Mouse (Mus musculus) cerebellum, adult 11 months (tissue): ENCODE measurements around the gene Zfp3.
"Not testable (repeated sequence)": the region's sequence is repeated elsewhere in the genome, so short reads cannot be mapped to it uniquely, and the experiment has no call there.

Experiments used
- DNase-seq: peaks from one replicate; pipeline ENCODE4 v3.0.0; 2022

Zfp3 gene

DNA sequence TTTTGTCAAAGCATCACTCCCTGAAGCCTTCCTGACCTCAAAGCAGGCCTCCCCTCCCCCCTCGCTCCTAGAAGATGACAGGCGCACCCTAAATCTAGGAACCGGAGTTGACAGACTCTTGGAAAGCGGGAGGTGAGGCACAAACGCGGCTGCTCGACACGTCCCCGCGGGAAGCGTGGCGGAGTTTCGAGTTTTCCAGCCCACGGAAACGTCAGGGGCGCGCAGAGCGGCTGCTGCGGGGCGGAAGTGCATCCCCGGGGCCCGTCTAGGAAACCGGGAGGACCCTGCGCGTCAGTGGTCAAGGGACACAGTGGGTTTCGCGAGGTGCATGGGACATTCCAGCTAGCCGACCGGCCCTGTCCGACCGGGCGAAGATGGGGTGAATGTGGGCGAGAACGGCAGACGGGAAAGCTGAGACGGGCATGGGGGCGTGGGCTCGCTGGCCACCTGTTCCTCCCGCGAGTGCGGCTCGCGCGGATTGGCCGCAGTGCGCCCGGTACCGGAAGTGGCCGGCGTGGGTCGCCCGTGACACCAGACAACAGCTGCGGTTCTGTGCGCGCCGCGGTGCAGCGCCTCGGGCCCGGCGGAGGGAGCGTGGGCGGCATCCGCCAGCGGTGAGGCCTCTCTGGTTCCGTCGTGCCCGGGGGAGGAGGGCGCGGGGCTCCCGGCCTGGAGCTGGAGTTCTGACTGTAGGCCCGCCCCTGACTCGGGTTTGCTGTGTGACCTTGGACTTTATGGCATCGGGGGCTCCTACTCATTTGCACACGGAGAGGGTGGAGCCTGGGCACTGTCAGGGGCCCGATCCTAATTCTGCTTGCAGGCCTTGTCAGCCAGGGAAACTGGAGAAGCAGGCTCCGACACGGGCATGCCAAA, at the start of gene Zfp3:
Gene Zfp3, plus strand, starts transcription at position 274 of the 873 bp plus-strand sequence.
- peak; percentile 77 for DNase-seq

DNA sequence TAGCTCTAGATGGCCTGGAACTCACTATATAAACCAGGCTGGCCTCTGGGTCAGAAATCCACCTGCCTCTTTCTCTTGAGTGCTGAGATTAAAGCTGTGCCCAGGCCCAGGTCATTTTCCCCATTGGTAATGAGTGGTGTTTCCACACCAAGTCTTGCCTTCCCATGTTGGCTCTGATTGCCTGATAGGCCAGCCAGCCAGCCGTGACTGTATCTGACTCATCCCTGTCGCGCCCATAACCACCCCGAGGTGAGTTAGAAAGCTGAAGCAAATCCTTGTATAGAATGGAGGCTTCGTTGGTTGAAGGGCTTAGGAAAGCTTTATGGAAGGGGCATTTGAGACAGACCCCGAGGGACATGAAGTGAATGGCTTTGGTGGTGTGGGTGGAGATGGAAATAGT, 48.2 kb upstream of the Zfp3 start:
- DNase-seq, result no peak

DNA sequence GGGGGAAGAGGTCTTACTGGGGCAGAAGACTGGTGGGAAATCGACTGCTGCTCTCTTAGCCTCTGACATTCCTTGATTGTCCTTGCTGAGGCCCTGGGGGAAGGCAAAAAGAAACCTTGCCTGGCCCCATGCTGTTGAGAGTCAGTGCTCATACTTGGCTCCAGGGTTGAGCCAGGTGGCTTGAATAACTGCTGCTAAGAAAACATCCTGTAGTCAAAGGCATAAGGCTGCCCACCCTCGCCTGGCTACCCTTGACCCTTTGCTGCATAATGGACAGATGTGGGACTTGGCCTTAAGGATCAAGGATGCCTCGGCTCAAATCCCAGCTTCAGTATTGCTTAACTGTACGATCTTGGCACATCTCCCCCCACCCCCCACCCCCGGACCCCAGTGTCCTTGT, 45.5 kb upstream of the Zfp3 start:
- no peak for DNase-seq

DNA sequence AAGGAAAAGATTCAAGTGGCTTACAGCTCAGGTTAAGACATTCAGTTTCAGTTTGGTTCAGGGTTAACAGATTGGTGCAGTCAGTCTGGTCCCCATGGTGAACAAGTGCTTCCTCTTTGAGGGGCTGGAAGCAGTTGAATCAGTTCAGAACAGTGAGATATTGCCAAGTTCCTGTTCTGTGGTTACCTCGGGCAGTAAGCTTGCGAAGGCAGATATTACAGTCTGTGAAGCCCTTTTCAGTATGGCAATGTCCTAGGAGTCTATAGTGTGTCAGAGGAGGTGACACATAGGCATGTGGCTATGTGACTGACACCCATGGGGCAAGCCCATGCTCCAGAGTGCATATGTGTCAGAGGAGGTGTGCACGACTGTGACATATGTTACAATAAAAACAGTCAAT, 43.4 kb upstream of the Zfp3 start:
- no peak for DNase-seq

DNA sequence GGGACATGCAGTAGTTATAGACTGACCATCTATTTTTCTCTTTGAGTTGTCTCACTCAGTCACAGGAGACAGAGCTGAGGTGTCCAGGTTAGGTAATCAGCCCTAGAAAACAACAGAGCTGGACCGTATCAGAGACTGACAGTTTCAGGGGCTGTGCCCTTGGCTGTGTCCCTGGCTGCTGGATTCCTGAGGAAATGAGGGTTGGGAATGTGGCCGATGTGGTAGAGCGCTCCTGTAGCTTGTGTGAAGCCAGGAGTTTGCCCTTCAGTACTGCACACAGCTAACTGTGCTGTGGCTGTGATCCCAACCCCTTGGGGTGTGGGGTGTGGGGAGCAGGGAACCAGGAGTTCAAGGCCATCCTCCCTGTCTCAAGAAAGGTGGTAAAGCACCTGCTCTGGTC, 42.9 kb upstream of the Zfp3 start:
- no peak for DNase-seq

DNA sequence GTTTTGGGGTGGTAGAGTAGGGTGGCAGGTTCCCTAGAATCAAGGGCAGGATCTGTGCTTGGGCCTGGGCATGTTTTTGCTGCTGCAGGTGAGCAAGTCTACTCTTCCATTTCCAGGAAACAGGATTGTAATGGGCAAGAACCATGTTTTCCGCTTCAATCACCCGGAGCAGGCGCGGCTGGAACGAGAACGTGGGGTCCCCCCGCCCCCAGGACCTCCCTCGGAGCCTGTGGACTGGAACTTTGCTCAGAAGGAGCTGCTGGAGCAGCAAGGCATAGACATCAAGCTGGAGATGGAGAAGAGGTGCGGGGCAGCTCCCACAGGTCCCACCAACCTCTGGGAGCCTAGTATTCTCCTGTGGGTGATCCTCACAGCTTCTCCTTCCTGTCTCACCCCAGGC, 39.3 kb upstream of the Zfp3 start:
- DNase-seq, result no peak

DNA sequence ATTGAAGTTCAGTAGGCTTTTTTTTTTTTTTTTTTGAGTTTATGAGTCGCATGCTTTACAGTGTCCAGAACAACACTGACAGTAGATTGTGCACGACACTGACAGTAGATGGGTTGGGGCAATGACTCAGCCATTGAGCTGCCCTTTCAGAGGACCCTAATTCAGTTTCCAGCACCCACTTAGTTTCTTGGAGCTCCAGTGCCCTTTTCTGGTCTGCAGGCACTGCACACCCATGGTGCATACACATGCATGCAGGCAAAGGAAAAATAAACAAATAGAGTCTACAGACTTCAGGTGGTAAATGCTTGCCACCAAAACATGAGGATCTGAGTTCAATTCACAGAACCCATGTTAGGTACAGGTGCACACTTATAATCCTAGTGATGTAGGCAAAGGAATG, 37.4 kb upstream of the Zfp3 start:
- no peak for DNase-seq

DNA sequence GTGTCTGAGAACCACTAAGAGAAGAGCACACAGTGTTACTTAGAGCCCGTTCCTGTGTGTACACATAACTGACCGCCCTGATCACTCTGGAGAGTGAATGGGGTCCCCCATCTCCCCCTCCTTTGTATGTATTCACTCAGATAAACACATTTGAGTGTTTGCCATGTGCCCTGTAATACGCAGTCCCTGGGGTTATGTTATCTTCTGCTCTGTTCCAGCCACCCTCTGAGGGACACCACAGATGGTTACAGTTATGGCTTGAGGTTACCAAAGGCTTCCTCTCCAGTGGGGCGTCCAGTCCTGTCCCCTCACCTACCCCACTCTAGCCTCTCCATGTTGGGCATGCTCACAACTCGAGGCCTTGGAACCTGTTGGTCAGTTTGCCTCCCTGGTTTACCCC, 36.6 kb upstream of the Zfp3 start:
- DNase-seq, result no peak

DNA sequence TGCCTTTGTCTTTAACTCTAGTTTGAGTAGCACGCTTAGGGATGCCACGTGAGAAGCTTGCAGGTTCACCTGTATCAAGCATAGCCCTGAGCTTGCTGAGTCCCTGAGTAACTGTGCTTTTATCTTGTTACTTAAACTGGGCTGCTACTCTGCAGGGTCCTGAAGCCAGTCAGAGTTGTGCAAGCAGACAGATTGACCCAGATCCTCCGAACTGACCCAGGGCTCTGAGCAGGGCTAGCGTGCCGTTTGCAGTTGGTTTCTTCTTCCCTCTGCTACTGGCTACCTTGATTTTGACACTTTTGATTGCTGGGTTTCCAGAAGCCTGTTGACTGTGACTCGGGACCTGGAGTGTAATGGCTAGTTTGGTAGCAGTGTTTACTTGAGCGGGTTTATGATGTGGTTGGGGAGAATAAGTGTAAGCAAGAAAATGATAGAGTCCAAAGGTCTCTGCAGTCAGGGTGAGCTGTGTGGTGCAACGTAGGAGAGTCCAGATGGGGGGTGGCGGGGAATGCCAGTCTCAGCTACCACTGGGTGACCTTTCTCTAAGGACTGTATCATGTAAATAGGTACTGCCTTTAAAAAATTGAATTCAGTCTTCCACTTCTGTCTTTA, 33.5 kb upstream of the Zfp3 start:
- DNase-seq, result no peak

DNA sequence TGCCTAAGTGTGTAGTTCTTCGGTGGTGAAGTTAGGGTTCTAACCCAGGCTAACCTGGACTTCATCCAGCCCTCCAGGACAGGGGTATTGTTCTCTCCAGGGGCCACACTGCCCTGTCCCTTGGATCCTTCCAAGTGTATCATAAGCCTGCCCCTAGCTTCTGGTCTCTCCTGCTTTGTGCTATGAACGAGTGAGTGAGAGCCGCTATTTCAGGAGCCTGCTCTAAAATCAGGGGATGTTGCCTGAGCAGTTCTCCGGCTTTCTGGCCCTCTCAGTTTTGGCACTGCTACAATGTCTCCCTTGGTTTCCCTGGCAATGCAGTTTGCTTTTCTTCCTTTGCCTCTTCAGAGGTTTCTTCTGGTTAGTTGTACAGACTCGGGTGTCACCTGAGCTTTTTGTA, 32.8 kb upstream of the Zfp3 start:
- no peak for DNase-seq

DNA sequence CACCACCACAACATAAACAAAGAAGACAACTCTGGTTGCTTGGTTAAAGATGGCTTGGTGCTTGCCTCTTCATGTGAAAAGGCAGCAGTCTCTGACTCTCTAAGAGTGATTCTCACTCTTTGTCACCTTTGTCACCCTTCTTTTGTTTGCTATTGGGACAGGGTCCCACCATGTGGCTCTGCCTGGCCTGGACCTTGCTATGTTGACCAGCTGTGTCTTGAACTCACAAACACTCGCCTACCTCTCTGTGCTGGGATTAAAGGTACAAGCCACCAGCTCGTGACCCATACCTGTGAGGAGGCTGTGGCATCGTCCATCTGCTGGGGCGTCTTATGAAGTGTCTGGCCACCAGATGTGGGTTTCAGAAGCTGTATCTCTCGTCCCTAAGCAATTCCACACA, 30.8 kb upstream of the Zfp3 start:
- no peak for DNase-seq

DNA sequence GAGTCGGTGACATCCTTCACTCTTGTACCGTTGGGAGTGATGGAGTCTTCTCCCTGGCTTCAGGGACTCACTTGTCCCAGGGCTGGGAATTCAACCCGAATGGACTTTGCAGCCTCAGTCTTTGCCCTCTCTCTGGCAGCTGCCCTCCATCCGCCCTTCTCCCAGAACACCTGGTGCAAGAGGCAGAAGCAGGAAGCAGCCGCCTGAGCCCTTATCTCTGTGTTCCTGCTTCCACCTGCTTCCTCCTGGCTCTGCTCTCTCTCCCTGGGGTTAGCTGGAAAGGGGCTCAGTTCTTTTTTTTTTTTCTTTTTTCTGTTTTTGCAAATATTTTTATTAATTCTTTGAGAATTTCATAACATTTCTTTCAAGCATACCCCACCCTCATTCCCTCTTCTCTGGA, 26.3 kb upstream of the Zfp3 start:
- no peak for DNase-seq

DNA sequence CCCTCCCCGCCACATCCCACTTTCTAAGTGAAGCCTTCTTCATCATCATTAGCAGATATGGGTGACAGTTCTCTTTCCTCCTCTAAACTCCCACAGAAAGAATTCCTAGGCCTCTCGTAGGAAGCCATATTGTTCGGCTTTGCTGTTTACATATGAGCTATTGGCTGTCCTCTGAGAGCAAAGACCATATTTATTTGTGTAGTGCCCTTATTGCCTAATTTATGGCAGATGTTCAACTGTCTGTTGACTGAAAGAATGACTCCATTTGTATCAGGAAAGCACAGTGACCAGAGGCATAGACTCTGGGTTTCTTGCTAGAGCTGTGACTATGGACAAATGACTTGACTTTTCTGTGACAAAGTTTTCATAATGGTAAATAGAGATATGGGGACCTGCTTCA, 22.4 kb upstream of the Zfp3 start:
- no peak for DNase-seq

DNA sequence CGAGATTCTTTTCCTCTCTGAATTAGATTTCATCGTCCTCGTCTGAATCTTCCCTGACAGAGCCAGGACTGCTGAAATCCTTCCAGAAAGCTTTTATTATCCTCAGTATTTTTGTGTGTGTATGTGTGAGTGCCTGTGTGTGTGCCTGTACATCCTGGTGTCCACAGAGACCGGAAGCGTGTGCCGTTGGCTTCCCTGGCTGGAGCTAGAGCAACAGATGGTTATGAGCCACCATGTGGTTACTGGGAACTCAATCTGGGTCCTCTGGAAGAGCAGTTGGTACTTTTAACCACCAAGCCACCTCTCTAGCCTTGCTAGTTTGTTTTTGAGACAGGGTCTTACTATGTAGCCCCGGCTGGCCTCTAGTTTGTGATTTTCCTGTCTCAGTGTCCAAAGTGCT, 21.9 kb upstream of the Zfp3 start:
- no peak for DNase-seq

DNA sequence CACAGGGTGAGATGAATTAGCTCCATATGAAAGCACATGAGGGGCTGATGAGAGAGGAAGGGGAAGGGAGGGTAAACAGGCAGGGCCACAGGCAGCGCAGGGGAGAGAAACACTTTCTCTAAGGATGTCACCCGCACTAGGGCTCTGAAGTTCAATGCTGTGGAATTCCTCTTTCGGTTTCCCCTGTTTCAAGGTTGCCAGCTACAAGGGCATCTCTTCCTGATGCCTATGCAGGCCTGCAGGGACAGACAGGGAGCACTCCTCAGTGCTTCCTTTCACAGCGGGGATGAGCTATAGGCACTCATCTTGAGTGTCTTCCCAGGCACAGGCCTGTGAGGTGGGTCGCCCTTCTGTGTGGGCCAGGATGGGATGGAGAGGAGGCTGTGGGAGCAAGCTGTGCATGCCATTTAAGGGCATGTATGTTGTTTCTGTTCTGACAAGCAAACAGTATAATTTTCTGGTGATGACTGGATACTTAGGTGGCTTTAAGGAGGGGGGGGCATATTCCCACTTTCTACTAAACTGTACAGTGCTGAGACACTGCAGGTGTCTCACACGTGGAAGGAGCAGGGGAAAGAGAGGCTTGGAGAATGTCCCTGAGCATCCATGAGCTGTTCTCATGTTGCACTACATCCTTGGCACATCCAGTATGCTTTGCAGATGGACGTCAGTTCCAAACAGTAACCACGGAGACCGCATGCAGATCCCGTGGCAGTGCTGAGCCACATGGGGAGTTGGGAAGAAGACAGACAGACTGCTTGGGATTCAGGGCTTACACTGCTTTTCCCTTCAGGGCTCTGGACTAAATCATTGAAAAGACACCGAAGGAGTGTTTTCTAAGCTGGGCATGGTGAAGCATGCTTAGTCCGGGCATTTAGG, 21.2 kb upstream of the Zfp3 start:
- DNase-seq, result no peak

DNA sequence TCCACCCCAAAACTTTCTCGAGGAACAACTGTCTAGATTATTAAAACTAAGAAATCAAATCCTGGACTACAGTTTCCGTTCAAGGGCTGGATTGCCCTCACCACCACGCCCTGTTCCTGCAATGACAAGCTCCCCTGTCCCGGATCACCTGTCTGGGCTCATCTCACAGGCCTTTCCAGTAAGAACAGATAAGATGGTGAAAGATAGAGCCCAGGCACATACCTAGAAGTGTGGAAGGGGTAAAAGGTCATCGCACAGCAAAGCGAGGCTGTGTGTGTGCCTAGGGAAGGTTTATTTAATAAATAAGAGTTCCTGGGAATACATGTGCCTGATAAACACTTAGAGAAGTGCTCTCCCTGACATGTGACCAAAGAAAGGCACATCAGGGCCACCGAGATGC, 18.4 kb upstream of the Zfp3 start:
- no peak for DNase-seq

DNA sequence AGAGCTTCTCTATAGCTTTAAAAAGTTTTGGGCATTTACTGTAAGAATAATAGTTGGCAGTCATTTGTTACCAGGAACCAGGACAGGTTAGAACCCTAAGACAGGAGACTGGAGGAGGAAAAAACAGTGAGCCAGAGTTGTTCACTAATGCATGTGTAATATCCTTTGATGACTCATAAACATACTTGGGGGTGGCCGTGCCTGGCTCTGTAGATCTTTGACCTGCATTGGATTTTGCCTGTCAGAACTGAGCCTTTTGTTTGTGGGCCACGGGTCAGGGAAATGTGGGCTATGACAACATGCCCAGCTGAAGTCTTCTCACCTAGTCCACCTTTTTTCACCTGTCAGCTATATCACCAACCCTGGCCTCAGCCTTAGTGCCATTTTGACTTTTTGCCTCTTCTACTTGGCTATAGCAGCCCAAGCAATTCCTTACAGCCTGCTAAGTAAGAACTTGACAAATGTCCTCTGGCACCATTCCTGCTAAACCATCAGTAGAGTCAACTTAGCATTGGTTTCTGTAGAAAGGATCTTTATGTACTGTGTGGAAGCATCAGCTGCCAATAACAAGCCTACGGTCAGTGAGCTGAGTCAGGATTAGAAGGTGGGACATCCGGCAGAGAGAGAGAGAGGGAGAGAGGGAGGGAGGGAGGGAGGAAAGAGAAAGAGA, 16.0 kb upstream of the Zfp3 start:
- no peak for DNase-seq

DNA sequence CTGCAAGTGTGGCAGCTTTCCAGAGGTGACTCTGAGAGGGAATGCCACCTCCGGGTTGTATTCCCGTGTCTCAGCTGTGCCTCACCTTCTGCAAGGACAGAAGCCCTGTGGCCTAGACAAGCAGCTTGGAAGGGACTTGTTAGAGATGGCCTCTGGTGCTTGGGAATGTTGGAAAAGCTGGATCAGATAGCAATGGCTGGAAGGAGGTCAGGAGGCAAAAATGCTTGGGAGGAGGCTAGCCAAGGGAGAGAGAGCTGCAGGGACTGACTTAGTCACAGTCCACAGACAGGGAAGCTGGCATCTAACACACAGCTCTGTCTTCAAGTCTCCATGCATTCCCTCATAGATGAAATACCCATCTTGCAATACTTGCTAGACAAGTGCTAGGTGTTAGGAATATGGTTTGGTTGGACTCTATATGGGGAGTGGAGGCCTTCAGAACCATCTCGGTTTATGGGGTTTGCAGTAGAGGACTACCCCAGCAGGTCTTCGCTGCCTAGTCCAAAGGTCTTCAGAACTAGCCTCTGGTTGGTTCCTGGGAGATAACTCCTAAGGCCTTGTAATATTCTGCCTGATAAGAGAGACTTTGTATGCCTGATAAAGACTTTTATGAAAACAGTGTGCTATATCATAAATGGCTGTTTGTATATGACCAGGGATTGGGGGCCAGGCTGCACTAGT, 11.5 kb upstream of the Zfp3 start:
- DNase-seq, result no peak

DNA sequence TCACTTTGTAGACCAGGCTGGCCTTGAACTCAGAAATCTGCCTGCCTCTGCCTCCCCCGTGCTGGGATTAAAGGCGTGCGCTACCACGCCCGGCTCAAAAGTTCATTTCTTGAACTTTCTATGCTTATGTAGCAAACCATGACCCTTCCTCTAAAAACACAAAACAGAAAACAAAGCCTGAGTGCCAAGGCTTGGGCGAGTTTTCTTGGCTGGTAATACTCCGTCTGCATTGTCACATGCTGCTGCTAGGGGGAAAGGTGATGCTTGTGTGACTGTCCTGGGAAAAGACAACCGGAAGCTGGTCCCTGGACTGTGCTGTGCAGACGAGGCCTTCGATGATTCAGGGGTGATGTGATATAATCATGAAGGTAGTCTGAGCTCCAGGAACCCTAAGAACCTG, 10.9 kb upstream of the Zfp3 start:
- no peak for DNase-seq

DNA sequence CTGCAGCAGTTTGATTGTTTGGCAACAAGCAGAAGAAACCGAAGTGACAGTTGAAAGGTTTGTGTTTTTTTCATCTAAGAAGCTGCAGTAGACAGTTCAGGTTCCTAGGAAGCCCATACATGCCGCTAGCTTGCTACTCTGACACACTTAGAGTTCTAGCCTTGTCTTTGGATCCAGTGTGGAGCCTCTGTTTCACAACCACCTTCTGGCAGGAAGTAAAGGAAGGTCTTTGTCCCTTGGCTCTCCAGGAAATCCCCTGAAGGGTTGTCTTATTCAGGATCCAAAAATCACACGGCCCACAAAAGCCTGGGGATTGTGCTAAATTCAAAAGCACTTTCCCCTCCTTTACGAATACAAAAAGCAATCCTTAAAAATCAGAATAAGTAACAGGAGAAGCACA, 9.5 kb upstream of the Zfp3 start:
- no peak for DNase-seq

DNA sequence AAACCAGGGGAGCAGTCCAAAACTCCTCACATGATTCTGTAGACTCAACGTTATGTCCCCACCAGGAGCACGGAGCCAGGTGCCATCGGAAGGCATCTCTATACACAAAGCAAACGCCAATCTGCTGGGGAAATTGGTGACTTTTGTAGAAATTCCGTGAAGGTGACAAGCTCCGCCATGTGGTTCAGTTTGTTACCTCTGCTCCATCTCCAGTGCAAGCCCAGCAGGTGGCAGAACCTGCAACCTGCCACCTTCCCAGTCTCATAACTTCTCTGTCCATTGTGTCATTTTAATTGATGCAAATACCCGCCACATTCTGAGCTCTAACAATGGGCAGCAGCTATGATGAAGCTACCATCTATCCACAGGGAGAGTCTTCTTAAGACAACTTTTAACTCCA, 9.1 kb upstream of the Zfp3 start:
- DNase-seq, result no peak

DNA sequence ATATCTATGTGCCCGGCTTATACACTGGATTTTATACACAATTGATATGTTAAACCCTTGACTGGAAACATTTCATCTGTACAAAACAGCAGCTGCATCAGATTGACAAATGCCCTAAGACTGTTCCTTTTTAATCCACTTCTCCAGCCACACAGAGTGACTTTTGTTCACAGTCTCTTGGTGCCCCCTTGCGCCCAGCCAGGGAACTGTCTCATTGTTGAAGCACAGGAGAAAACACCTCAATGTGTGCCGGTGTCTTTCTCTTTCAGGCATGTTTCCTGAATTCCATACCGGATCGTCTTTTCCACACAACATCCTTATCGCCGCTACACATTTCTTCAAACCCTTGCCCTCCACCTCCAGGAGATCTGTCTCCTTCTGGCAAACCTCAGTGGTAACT, 8.4 kb upstream of the Zfp3 start:
- peak; percentile 63 for DNase-seq

DNA sequence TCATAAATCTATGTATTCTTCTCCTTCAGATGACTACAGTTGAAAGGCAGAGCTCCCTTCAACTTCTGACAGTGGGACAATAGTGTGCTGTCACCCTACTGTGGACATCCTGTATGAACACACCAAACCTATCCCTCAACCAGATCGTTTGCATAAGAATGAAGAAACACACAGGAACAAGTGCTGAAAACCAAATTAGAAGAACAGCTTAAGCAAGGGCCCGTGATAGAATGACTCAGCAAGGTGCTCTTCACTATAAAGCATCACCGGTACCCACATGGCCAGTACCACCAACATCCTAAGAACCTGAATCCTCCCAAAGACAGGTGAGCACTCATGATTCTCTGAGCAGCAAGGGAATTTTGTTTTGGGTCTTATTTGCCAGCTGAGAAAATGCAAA, 3.6 kb upstream of the Zfp3 start:
- DNase-seq, result not testable (repeated sequence)
